Mouse (Mus musculus): Measurements from ENCODE around the gene Aicda.

GRCm38 (mm10) chr6:122592905-122593304 is 39.3 kb downstream of the Aicda start:
- peak; percentile 8 to 36 (median 29); a peak in 4 of 6 replicates for TF ChIP-seq CTCF (IDR thresholded peaks at IDR 0.05 in 2 of 3, conservative IDR thresholded peaks at IDR 0.05 in 1 of 3; ENCODE audit: control insufficient read depth in 1 of 3, insufficient read depth in 1 of 3, low read depth in 2 of 3, low read length in 3 of 3, poor library complexity in 1 of 3, severe bottlenecking in 1 of 3)
- TF ChIP-seq GATA1 (IDR thresholded peaks at IDR 0.05; ENCODE audit: low read depth, low read length), result no peak
- no peak for TF ChIP-seq UBTF (IDR thresholded peaks at IDR 0.05; ENCODE audit: borderline replicate concordance, insufficient read depth, low read depth, low read length)
- TF ChIP-seq POLR2A (IDR thresholded peaks at IDR 0.05; ENCODE audit: control insufficient read depth in 1 of 2, insufficient read depth in 1 of 2, low read depth in 1 of 2, low read length in 2 of 2, poor library complexity in 1 of 2), result no peak
- TF ChIP-seq NRF1 (IDR thresholded peaks at IDR 0.05; ENCODE audit: insufficient read depth, low read depth, low read length, poor library complexity, severe bottlenecking), result no peak
- TF ChIP-seq GABPA (IDR thresholded peaks at IDR 0.05; ENCODE audit: low read depth, low read length), result no peak
- TF ChIP-seq POLR2AphosphoS2 (IDR thresholded peaks at IDR 0.05; ENCODE audit: low read length), result no peak
- no peak for TF ChIP-seq SMC3 (IDR thresholded peaks at IDR 0.05; ENCODE audit: low read depth, low read length)
- no peak for TF ChIP-seq EP300 (IDR thresholded peaks at IDR 0.05; ENCODE audit: low read depth in 1 of 2, low read length in 2 of 2)
- no peak for TF ChIP-seq ZC3H11A (IDR thresholded peaks at IDR 0.05; ENCODE audit: low read depth, low read length)
